In the genomic region with DNA sequence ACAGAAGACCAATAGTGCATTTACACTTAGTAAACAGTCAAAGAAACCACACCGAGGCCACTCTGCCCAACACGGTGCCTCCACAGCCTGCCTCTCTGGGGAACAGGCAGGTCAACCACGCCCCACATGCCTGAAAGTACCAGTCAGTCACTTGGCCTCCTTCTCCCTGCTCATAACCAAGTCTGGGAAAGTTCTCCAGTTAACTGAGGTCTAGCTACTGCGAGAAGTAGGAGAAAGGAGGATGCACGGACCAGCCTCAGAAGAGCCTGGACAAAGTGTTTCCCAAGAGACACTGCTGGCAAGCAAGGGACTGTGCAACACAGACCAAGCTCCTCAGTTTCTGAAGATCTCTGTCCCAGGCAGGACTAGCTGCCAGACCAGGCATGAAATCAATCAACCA, we compare ENCODE assay signal across 8 mouse cellular contexts. TPM values are rescaled to one million over a fixed set of nuclear protein-coding genes. Genes with fewer than 3 reads are reported as not detected.
DNase-seq lines count a peak whose midpoint lies in the region; ATAC-seq and TF ChIP-seq lines count a peak whose summit lies in the region.

No protein-coding gene starts in this region.

- no peak for ATAC-seq in limb, embryonic 13.5 days (ENCODE audit: low FRiP score, low read depth)
- no peak for ATAC-seq in midbrain, postnatal 0 days (ENCODE audit: low FRiP score)

- no peaks in the 10 kb centered on the region for H3K9me3 ChIP-seq in hindbrain, embryonic 10.5 days
- H3K9me3 ChIP-seq in limb, embryonic 13.5 days = no peaks in the 10 kb centered on the region
- no peaks in the 10 kb centered on the region for H3K9me3 ChIP-seq in midbrain, postnatal 0 days (ENCODE audit: low read length)

- peaks cover 13% of the 10 kb centered on the region for H3K36me3 ChIP-seq in hindbrain, embryonic 10.5 days
- peaks cover 12% of the 10 kb centered on the region; the same call in 1 of the 2 replicates for H3K36me3 ChIP-seq in limb, embryonic 13.5 days
- peaks cover under 1% of the 10 kb centered on the region; the same call in 1 of the 2 replicates for H3K36me3 ChIP-seq in midbrain, postnatal 0 days (ENCODE audit: insufficient read depth, low read length)

- peaks cover 16% of the 10 kb centered on the region for H3K4me1 ChIP-seq in embryonic fibroblast, embryonic 13.5 days (ENCODE audit: control insufficient read depth, insufficient read depth, low read length)
- H3K4me1 ChIP-seq in hindbrain, embryonic 10.5 days (replicated peaks) = peaks cover 54% of the 10 kb centered on the region
- H3K4me1 ChIP-seq in limb, embryonic 13.5 days = peaks cover 39% of the 10 kb centered on the region
- peaks cover 21% of the 10 kb centered on the region for H3K4me1 ChIP-seq in midbrain, postnatal 0 days (ENCODE audit: insufficient read depth, low read length)

- H3K4me3 ChIP-seq in embryonic fibroblast, embryonic 13.5 days (ENCODE audit: insufficient read depth, low read length) = peak overlapping the region; percentile 99
- peak overlapping the region; percentile 88 for H3K4me3 ChIP-seq in hindbrain, embryonic 10.5 days
- peak overlapping the region; percentile 94 for H3K4me3 ChIP-seq in limb, embryonic 13.5 days
- H3K4me3 ChIP-seq in midbrain, postnatal 0 days (ENCODE audit: low read depth, low read length) = peak overlapping the region; percentile 89; the same call in 1 of the 2 replicates

- no peak for TF ChIP-seq CTCF in embryonic fibroblast, embryonic 13.5 days (IDR thresholded peaks at IDR 0.05; ENCODE audit: borderline replicate concordance, insufficient read depth, low read length)
- TF ChIP-seq CTCF in midbrain, postnatal 0 days (IDR thresholded peaks at IDR 0.05) = no peak

- WGBS in hindbrain, embryonic 10.5 days = 64% methylated on average over 5 of the region's 5 CpGs
- 47% methylated on average over 5 of the region's 5 CpGs for WGBS in limb, embryonic 13.5 days
- 57% methylated on average over 5 of the region's 5 CpGs for WGBS in midbrain, postnatal 0 days

- H3K9ac ChIP-seq in limb, embryonic 13.5 days = peak overlapping the region; percentile 98
- H3K9ac ChIP-seq in midbrain, postnatal 0 days (replicated peaks; ENCODE audit: low read length, poor library complexity, severe bottlenecking) = peak overlapping the region; percentile 48; the same call in 1 of the 2 replicates

- peak overlapping the region; percentile 96 for H3K4me2 ChIP-seq in limb, embryonic 13.5 days (replicated peaks)
- peak overlapping the region; percentile 90 for H3K4me2 ChIP-seq in midbrain, postnatal 0 days (ENCODE audit: low read depth, low read length, poor library complexity, severe bottlenecking)

- no peaks in the 10 kb centered on the region for H3K27me3 ChIP-seq in hindbrain, embryonic 10.5 days (ENCODE audit: insufficient read depth, poor library complexity, severe bottlenecking)
- no peaks in the 10 kb centered on the region for H3K27me3 ChIP-seq in limb, embryonic 13.5 days
- no peaks in the 10 kb centered on the region for H3K27me3 ChIP-seq in midbrain, postnatal 0 days (ENCODE audit: insufficient read depth, low read length)

- peak; percentile 34 for DNase-seq in ovary, postnatal 36 days (ENCODE audit: low spot score)
- no peak for DNase-seq in ovary, postnatal 10 days (ENCODE audit: low spot score)
- no peak for DNase-seq in hindbrain, embryonic 10.5 days (ENCODE audit: low spot score)
- peak; percentile 26 for DNase-seq in midbrain, postnatal 0 days (ENCODE audit: low spot score)
- no peak for DNase-seq in thymus, postnatal 36 days
- no peak for DNase-seq in right cerebral cortex, postnatal 4 days

- no peak overlapping the region for H3K27ac ChIP-seq in embryonic fibroblast, embryonic 13.5 days (ENCODE audit: insufficient read depth, low read length)
- peak overlapping the region; percentile 8 for H3K27ac ChIP-seq in hindbrain, embryonic 10.5 days
- H3K27ac ChIP-seq in limb, embryonic 13.5 days = no peak overlapping the region
- no peak overlapping the region for H3K27ac ChIP-seq in midbrain, postnatal 0 days (ENCODE audit: low read depth, low read length)

- TF ChIP-seq POLR2A in embryonic fibroblast, embryonic 13.5 days (IDR thresholded peaks at IDR 0.05; ENCODE audit: low read depth, low read length) = no peak

RNA-seq across cellular contexts. Expression of gene Mark2, which starts 2.6 kb away (rescaled TPM):
- polyA plus RNA-seq in embryonic fibroblast, embryonic 13.5 days (2011; ENCODE audit: insufficient read length, low read depth, missing spikeins) = 36.5 and 38.5 TPM in 2 replicates
- 47.0 and 56.5 TPM in 2 replicates for polyA plus RNA-seq in hindbrain, embryonic 10.5 days (2016; fragmentation: Nextera tagmentation; extraction: Ambion mirVana)
- polyA plus RNA-seq in limb, embryonic 13.5 days (2015; fragmentation: Nextera tagmentation; extraction: Ambion mirVana) = 38.2 and 44.3 TPM in 2 replicates
- 41.2 and 49.1 TPM in 2 replicates for total RNA-seq in midbrain, postnatal 0 days (2014; rRNA removed)
- polyA plus RNA-seq in midbrain, postnatal 0 days (2015; fragmentation: Nextera tagmentation; extraction: Ambion mirVana) = 38.0 and 38.1 TPM in 2 replicates

RNA-seq across cellular contexts. Expression of gene Spindoc, which starts 43.8 kb away (rescaled TPM):
- 24.6 and 34.9 TPM in 2 replicates for polyA plus RNA-seq in embryonic fibroblast, embryonic 13.5 days (2011; ENCODE audit: insufficient read length, low read depth, missing spikeins)
- polyA plus RNA-seq in hindbrain, embryonic 10.5 days (2016; fragmentation: Nextera tagmentation; extraction: Ambion mirVana) = 44.9 and 48.0 TPM in 2 replicates
- polyA plus RNA-seq in limb, embryonic 13.5 days (2015; fragmentation: Nextera tagmentation; extraction: Ambion mirVana) = 35.3 and 43.2 TPM in 2 replicates
- total RNA-seq in midbrain, postnatal 0 days (2014; rRNA removed) = 35.2 and 38.8 TPM in 2 replicates
- polyA plus RNA-seq in midbrain, postnatal 0 days (2015; fragmentation: Nextera tagmentation; extraction: Ambion mirVana) = 19.2 and 19.8 TPM in 2 replicates

Comparison
In these comparisons a context has a peak if more than half of its experiments do, and no peak if none do; other contexts are left out.
1. DNase-seq: peak in ovary, postnatal 36 days (single experiment) and midbrain, postnatal 0 days (single experiment); none in ovary, postnatal 10 days (single experiment), hindbrain, embryonic 10.5 days (single experiment), thymus, postnatal 36 days (0 of 2) and right cerebral cortex, postnatal 4 days (single experiment).
2. Peak in every context shown above with its lines, with median percentiles within 50 percentile points of each other: H3K4me3 ChIP-seq.